Mouse (Mus musculus): ENCODE data around the gene Sh3gl3.

DNA sequence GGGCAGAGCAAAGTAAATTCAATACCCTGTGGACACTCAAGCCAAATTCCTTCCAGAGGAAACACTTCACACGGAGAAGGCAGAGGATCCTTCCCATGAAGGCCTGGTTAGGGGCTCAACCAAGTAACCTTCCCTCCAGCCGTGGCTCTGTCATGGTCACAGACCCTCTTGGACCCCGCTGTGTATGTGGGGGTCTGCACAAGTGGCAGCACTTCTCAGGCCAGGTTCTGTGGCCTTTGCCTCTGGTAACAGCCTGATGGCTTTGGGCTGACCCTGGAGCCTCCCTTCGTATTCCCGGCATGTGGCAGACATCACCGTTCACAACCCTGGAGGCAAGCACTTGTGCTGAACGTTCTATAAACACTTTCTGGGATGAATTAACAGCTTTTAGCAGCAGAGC, 176.2 kb downstream of the Sh3gl3 start:
- TF ChIP-seq CTCF (IDR thresholded peaks at IDR 0.05) (no peak), EP300 (IDR thresholded peaks at IDR 0.05) (no peak)

Data from lung, postnatal 0 days (tissue).